Mouse (Mus musculus) neural tube, embryonic 14.5 days (tissue): ENCODE results near the gene Il18rap. TPM values are rescaled to one million over a fixed set of nuclear protein-coding genes. Genes with fewer than 3 reads are reported as not detected.

Source experiments
- ATAC-seq: fragments of 200-750 bp; cut with Nextera tagmentation; 2 replicates; pipeline ENCODE4 v1.8.0; 2017; ENCODE audit warnings: low read depth, mild to moderate bottlenecking, moderate TSS enrichment, moderate library complexity
- H3K27ac ChIP-seq: fragments of 300-500 bp; sonication (generic); 2 replicates; pipeline ENCODE4 v1.5.1; 2014; ENCODE audit warnings: low read depth, mild to moderate bottlenecking, control low read depth, low read length, moderate library complexity, mixed read lengths
- H3K27me3 ChIP-seq: fragments of 300-500 bp; sonication (generic); 2 replicates; pipeline ENCODE4 v1.6.1; 2014; ENCODE audit warnings: low read length; ENCODE audit not compliant: control insufficient read depth, insufficient read depth
- H3K36me3 ChIP-seq: fragments of 300-500 bp; sonication (generic); 2 replicates; pipeline ENCODE4 v1.6.1; 2014; ENCODE audit warnings: low read length, mixed read lengths; ENCODE audit not compliant: control insufficient read depth, insufficient read depth
- H3K4me1 ChIP-seq: fragments of 300-500 bp; sonication (generic); 2 replicates; pipeline ENCODE4 v1.6.1; 2014; ENCODE audit warnings: low read length; ENCODE audit not compliant: control insufficient read depth, insufficient read depth
- H3K4me2 ChIP-seq: fragments of 300-500 bp; sonication (generic); 2 replicates; pipeline ENCODE4 v1.6.1; 2014; ENCODE audit warnings: mild to moderate bottlenecking, low read depth, low read length, control low read depth
- H3K4me3 ChIP-seq: fragments of 300-500 bp; sonication (generic); 2 replicates; pipeline ENCODE4 v1.5.1; 2014; ENCODE audit warnings: low read depth, low read length, control low read depth, mixed read lengths
- H3K9ac ChIP-seq: fragments of 300-500 bp; sonication (generic); replicated peaks from 2 replicates; pipeline ENCODE4 v1.6.1; 2014; ENCODE audit warnings: low read depth, mild to moderate bottlenecking, control low read depth, low read length, mixed read lengths
- H3K9me3 ChIP-seq: fragments of 300-500 bp; sonication (generic); 2 replicates; pipeline ENCODE4 v1.6.1; 2016; ENCODE audit warnings: low read length; ENCODE audit not compliant: control insufficient read depth
- WGBS: fragments of 180-500 bp; shearing (Covaris S2); extraction: QIAGEN DNeasy Blood & Tissue Kit; methylation state at CpG from one replicate; pipeline ENCODE4 v1.1.7; 2014; 5-methylcytosine and 5-hydroxymethylcytosine counted together
- polyA plus RNA-seq: library from polyadenylated mRNA; unstranded; fragments of >200 nt; fragmentation: Nextera tagmentation; extraction: Ambion mirVana; gene quantifications from 2 replicates; pipeline ENCODE4 v1.2.1, GENCODE M21; 2014

Gene Il18rap
- polyA plus RNA-seq, 1 experiment from 2014 or later, result 0.08 TPM

- Histone ChIP-seq H3K9me3 (no peaks in the 10 kb centered on the region), H3K4me2 (no peak overlapping the region), H3K27ac (no peak overlapping the region), H3K4me3 (no peak overlapping the region), H3K9ac (no peak overlapping the region), H3K27me3 (no peaks in the 10 kb centered on the region), H3K4me1 (no peaks in the 10 kb centered on the region), H3K36me3 (no peaks in the 10 kb centered on the region)
- 84% methylated on average over 4 of the region's 4 CpGs for WGBS
- ATAC-seq, result no peak
Measured at GRCm38 (mm10) chr1:40476756-40477155, 38.4 kb upstream of the Il18rap start.

GRCm38 (mm10) chr1:40479505-40479923 lies 35.6 kb upstream of the Il18rap start:
- no peak overlapping the region for H3K27ac ChIP-seq
- H3K27me3 ChIP-seq, result no peaks in the 10 kb centered on the region
- 89% methylated on average over 6 of the region's 6 CpGs for WGBS
- H3K36me3 ChIP-seq, result no peaks in the 10 kb centered on the region
- H3K9ac ChIP-seq, result no peak overlapping the region
- no peak for ATAC-seq
- no peak overlapping the region for H3K4me3 ChIP-seq
- no peaks in the 10 kb centered on the region for H3K9me3 ChIP-seq
- H3K4me1 ChIP-seq, result no peaks in the 10 kb centered on the region
- H3K4me2 ChIP-seq, result no peak overlapping the region

GRCm38 (mm10) chr1:40494594-40494993 lies 20.6 kb upstream of the Il18rap start:
- H3K27me3 ChIP-seq, result no peaks in the 10 kb centered on the region
- WGBS, result 89% methylated on average over 4 of the region's 4 CpGs
- H3K9me3 ChIP-seq, result no peaks in the 10 kb centered on the region
- H3K4me2 ChIP-seq, result no peak overlapping the region
- H3K4me1 ChIP-seq, result no peaks in the 10 kb centered on the region
- H3K36me3 ChIP-seq, result no peaks in the 10 kb centered on the region
- ATAC-seq, result no peak
- no peak overlapping the region for H3K9ac ChIP-seq
- no peak overlapping the region for H3K4me3 ChIP-seq
- H3K27ac ChIP-seq, result no peak overlapping the region

- no peak for ATAC-seq
- H3K4me3 ChIP-seq, result no peak overlapping the region
- no peaks in the 10 kb centered on the region for H3K27me3 ChIP-seq
- no peak overlapping the region for H3K9ac ChIP-seq
- no peaks in the 10 kb centered on the region for H3K36me3 ChIP-seq
- H3K9me3 ChIP-seq, result no peaks in the 10 kb centered on the region
- no peak overlapping the region for H3K27ac ChIP-seq
- no peak overlapping the region for H3K4me2 ChIP-seq
- H3K4me1 ChIP-seq, result no peaks in the 10 kb centered on the region
- WGBS, result 93% methylated on average over 1 of the region's 1 CpGs
Measured at GRCm38 (mm10) chr1:40499708-40500107, 15.5 kb upstream of the Il18rap start.

- 88% methylated on average over 4 of the region's 4 CpGs for WGBS
- Histone ChIP-seq H3K36me3 (no peaks in the 10 kb centered on the region), H3K4me1 (no peaks in the 10 kb centered on the region), H3K27me3 (no peaks in the 10 kb centered on the region), H3K9ac (no peak overlapping the region), H3K27ac (no peak overlapping the region), H3K9me3 (no peaks in the 10 kb centered on the region), H3K4me2 (no peak overlapping the region), H3K4me3 (no peak overlapping the region)
- no peak for ATAC-seq
Measured at GRCm38 (mm10) chr1:40501126-40501525, 14.0 kb upstream of the Il18rap start.

GRCm38 (mm10) chr1:40501546-40502398 lies 13.4 kb upstream of the Il18rap start:
- WGBS, result 89% methylated on average over 11 of the region's 11 CpGs
- ATAC-seq, result no peak
- Histone ChIP-seq H3K4me3 (no peak overlapping the region), H3K4me1 (no peaks in the 10 kb centered on the region), H3K27ac (no peak overlapping the region), H3K9ac (no peak overlapping the region), H3K9me3 (no peaks in the 10 kb centered on the region), H3K4me2 (no peak overlapping the region), H3K27me3 (no peaks in the 10 kb centered on the region), H3K36me3 (no peaks in the 10 kb centered on the region)

GRCm38 (mm10) chr1:40504548-40504947 lies 10.6 kb upstream of the Il18rap start:
- H3K27me3 ChIP-seq, result no peaks in the 10 kb centered on the region
- no peaks in the 10 kb centered on the region for H3K36me3 ChIP-seq
- H3K27ac ChIP-seq, result no peak overlapping the region
- no peak overlapping the region for H3K4me3 ChIP-seq
- ATAC-seq, result no peak
- WGBS, result 83% methylated on average over 5 of the region's 5 CpGs
- no peak overlapping the region for H3K4me2 ChIP-seq
- H3K9ac ChIP-seq, result no peak overlapping the region
- H3K9me3 ChIP-seq, result no peaks in the 10 kb centered on the region
- H3K4me1 ChIP-seq, result no peaks in the 10 kb centered on the region

GRCm38 (mm10) chr1:40516364-40516763 lies 1.2 kb downstream of the Il18rap start:
- H3K36me3 ChIP-seq, result no peaks in the 10 kb centered on the region
- H3K4me2 ChIP-seq, result no peak overlapping the region
- no peaks in the 10 kb centered on the region for H3K9me3 ChIP-seq
- H3K4me1 ChIP-seq, result peaks cover 3% of the 10 kb centered on the region; the same call in 1 of the 2 replicates
- no peak overlapping the region for H3K27ac ChIP-seq
- ATAC-seq, result no peak
- no peak overlapping the region for H3K9ac ChIP-seq
- H3K4me3 ChIP-seq, result no peak overlapping the region
- H3K27me3 ChIP-seq, result no peaks in the 10 kb centered on the region
- WGBS, result 96% methylated on average over 6 of the region's 6 CpGs

- Histone ChIP-seq H3K27ac (no peak overlapping the region), H3K9me3 (no peaks in the 10 kb centered on the region), H3K27me3 (no peaks in the 10 kb centered on the region), H3K4me3 (no peak overlapping the region), H3K4me2 (no peak overlapping the region), H3K36me3 (no peaks in the 10 kb centered on the region), H3K9ac (no peak overlapping the region), H3K4me1 (no peaks in the 10 kb centered on the region)
- WGBS, result 88% methylated on average over 7 of the region's 7 CpGs
- ATAC-seq, result no peak
Measured at GRCm38 (mm10) chr1:40522918-40523317, 7.8 kb downstream of the Il18rap start.
